Mouse (Mus musculus) midbrain, embryonic 15.5 days (tissue): ENCODE data around the gene AI182371. TPM values are rescaled to one million over a fixed set of nuclear protein-coding genes. Genes with fewer than 3 reads are reported as not detected.
A peak's percentile ranks its signal among the peaks of the same experiment; 100 is the strongest.

Experiments
- ATAC-seq: fragments of 200-750 bp; cut with Nextera tagmentation; replicated peaks from 2 replicates; pipeline ENCODE4 v1.8.0; 2017; ENCODE audit warnings: moderate TSS enrichment
- H3K27ac ChIP-seq: fragments of 300-500 bp; sonication (generic); 2 replicates; pipeline ENCODE4 v1.5.1; 2015; ENCODE audit warnings: mild to moderate bottlenecking, inconsistent platforms
- H3K27me3 ChIP-seq: fragments of 300-500 bp; sonication (generic); replicated peaks from 2 replicates; pipeline ENCODE4 v1.6.1; 2015; ENCODE audit warnings: inconsistent platforms
- H3K36me3 ChIP-seq: fragments of 300-500 bp; sonication (generic); replicated peaks from 2 replicates; pipeline ENCODE4 v1.6.1; 2015; ENCODE audit warnings: inconsistent platforms
- H3K4me1 ChIP-seq: fragments of 300-500 bp; sonication (generic); 2 replicates; pipeline ENCODE4 v1.6.1; 2015; ENCODE audit warnings: inconsistent platforms
- H3K4me2 ChIP-seq: fragments of 300-500 bp; sonication (generic); 2 replicates; pipeline ENCODE4 v1.6.1; 2015; ENCODE audit warnings: inconsistent platforms, mild to moderate bottlenecking, moderate library complexity
- H3K4me3 ChIP-seq: fragments of 300-500 bp; sonication (generic); 2 replicates; pipeline ENCODE4 v1.5.1; 2015; ENCODE audit warnings: mild to moderate bottlenecking, inconsistent platforms
- H3K9ac ChIP-seq: fragments of 300-500 bp; sonication (generic); 2 replicates; pipeline ENCODE4 v1.6.1; 2015; ENCODE audit warnings: mild to moderate bottlenecking, inconsistent platforms
- H3K9me3 ChIP-seq: fragments of 300-500 bp; sonication (generic); 2 replicates; pipeline ENCODE4 v1.6.1; 2016; ENCODE audit warnings: inconsistent platforms
- WGBS: fragments of 180-500 bp; shearing (Covaris S2); methylation state at CpG from one replicate; pipeline ENCODE4 v1.1.7; 2015; ENCODE audit warnings: mixed read lengths; 5-methylcytosine and 5-hydroxymethylcytosine counted together
- polyA plus RNA-seq: library from polyadenylated mRNA; unstranded; fragments of >200 nt; fragmentation: Nextera tagmentation; extraction: Ambion mirVana; gene quantifications from 2 replicates; pipeline ENCODE4 v1.2.1, GENCODE M21; 2015

The AI182371 gene
- polyA plus RNA-seq: 0.32 and 0.74 TPM in 2 replicates

- no peaks in the 10 kb centered on the region for H3K4me1 ChIP-seq
- no peak within 1 kb of the TSS for H3K27ac ChIP-seq
- H3K27me3 ChIP-seq: no peaks in the 10 kb centered on the region
- no peaks in the 10 kb centered on the region for H3K9me3 ChIP-seq
- WGBS: 94% methylated on average over 3 of the region's 3 CpGs
- ATAC-seq: no peak
- no peak within 1 kb of the TSS for H3K4me2 ChIP-seq
- H3K36me3 ChIP-seq: no peaks in the 10 kb centered on the region
- no peak within 1 kb of the TSS for H3K4me3 ChIP-seq
- no peak within 1 kb of the TSS for H3K9ac ChIP-seq
Observed at GRCm38 (mm10) chr2:35101443-35101842, at the start of gene AI182371. AI182371 (minus strand) TSS chr2:35101543.

DNA sequence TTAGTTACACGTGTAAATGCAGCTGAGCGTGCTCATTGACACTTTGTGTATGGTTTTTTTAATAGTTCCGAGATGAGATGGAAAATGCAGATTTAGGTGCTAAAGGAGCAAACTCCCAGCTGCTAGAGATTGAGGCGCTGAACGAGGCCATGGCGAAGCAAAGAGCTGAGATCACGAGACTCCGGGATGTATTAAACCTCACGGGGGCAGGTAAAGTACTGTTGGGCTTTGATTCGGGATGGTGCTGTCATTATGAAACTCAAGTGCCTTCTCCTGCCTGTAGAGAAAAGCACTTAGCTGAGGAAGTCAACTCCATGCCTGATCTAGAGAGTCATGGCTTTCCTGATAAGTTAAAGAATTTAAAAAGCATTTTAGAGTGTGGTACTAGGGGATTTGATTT is 47.5 kb upstream of the AI182371 start:
- no peak for ATAC-seq
- no peaks in the 10 kb centered on the region for H3K27me3 ChIP-seq
- H3K9ac ChIP-seq: no peak overlapping the region
- WGBS: 95% methylated on average over 10 of the region's 10 CpGs
- no peak overlapping the region for H3K4me2 ChIP-seq
- H3K9me3 ChIP-seq: no peaks in the 10 kb centered on the region
- H3K36me3 ChIP-seq: peaks cover 50% of the 10 kb centered on the region
- H3K27ac ChIP-seq: no peak overlapping the region
- H3K4me3 ChIP-seq: no peak overlapping the region
- H3K4me1 ChIP-seq: no peaks in the 10 kb centered on the region

DNA sequence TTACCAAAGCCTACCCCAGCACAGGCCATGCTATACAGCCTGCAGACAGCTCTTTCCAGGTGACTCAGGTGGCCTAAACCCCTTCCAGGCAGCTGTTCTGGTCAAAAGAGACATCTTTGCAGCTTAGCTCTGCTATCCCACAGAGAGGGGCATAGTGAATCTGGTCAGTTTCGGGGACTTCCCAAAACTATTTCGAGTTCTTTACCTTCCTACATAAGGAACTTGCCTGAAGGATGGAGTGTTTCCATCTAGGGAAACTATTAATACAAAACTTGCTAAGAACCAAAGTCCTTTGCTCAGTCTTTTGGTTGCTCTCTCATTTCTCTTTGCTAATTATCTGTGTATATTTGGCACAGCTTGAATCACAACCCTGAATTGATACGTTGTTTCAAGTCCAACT is 40.3 kb upstream of the AI182371 start:
- no peak overlapping the region for H3K9ac ChIP-seq
- no peak overlapping the region for H3K27ac ChIP-seq
- no peaks in the 10 kb centered on the region for H3K9me3 ChIP-seq
- no peaks in the 10 kb centered on the region for H3K4me1 ChIP-seq
- ATAC-seq: no peak
- WGBS: 94% methylated on average over 3 of the region's 3 CpGs
- H3K36me3 ChIP-seq: peaks cover 42% of the 10 kb centered on the region
- no peak overlapping the region for H3K4me2 ChIP-seq
- H3K4me3 ChIP-seq: no peak overlapping the region
- no peaks in the 10 kb centered on the region for H3K27me3 ChIP-seq

GRCm38 (mm10) chr2:35138576-35138975 is 37.2 kb upstream of the AI182371 start:
- ATAC-seq: no peak
- Histone ChIP-seq H3K27ac (no peak overlapping the region), H3K36me3 (peaks cover 27% of the 10 kb centered on the region), H3K4me2 (no peak overlapping the region), H3K9ac (no peak overlapping the region), H3K4me1 (no peaks in the 10 kb centered on the region), H3K27me3 (no peaks in the 10 kb centered on the region), H3K4me3 (no peak overlapping the region), H3K9me3 (no peaks in the 10 kb centered on the region)
- WGBS: 98% methylated on average over 1 of the region's 1 CpGs

GRCm38 (mm10) chr2:35133891-35134290 is 32.5 kb upstream of the AI182371 start:
- no peaks in the 10 kb centered on the region for H3K27me3 ChIP-seq
- no peak for ATAC-seq
- H3K36me3 ChIP-seq: peaks cover 17% of the 10 kb centered on the region
- H3K9ac ChIP-seq: no peak overlapping the region
- no peaks in the 10 kb centered on the region for H3K9me3 ChIP-seq
- peaks cover 11% of the 10 kb centered on the region for H3K4me1 ChIP-seq
- no peak overlapping the region for H3K4me2 ChIP-seq
- no peak overlapping the region for H3K27ac ChIP-seq
- 77% methylated on average over 5 of the region's 5 CpGs for WGBS
- no peak overlapping the region for H3K4me3 ChIP-seq

- Histone ChIP-seq H3K27me3 (no peaks in the 10 kb centered on the region), H3K4me3 (peak overlapping the region; percentile 38), H3K4me1 (peaks cover 11% of the 10 kb centered on the region), H3K9ac (no peak overlapping the region), H3K27ac (no peak overlapping the region), H3K4me2 (peak overlapping the region; percentile 49), H3K9me3 (no peaks in the 10 kb centered on the region), H3K36me3 (peaks cover 7% of the 10 kb centered on the region)
- ATAC-seq: no peak
- WGBS: 4% methylated on average over 5 of the region's 5 CpGs
Observed at GRCm38 (mm10) chr2:35132662-35133055, 31.3 kb upstream of the AI182371 start.

DNA sequence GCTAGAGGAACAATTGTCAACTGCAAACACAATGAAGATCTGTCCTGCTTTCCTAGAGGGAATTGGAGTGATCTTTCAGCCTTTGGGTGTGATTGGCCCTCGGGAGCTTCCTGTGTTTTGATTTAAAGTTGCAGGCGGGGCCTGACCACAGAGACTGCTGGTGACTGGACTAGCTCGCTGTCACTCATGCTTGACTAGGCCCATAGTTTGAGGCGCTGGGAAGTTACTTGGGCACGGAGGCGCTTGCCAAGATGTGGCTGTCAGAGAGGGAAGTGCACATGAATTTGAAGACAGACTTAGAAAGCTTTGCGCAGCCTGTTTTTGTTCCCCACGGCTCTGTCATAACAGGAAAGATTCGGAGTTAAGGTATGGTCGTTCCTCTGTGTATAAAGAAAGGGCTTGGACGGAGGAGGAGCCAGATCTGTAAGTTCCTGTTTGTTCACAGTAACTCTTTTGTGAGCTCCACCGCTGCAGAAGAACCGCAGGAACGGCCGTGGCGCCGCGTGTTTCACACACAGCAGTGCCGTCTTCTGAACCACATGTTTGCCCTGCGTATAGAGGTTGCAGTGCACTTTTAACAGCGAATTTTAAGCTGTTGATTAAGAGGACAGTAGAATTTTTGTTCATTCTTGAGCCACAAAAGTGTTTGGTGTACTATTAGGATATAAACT is 30.8 kb upstream of the AI182371 start:
- Histone ChIP-seq H3K4me2 (peak overlapping the region; percentile 49), H3K4me3 (peak overlapping the region; percentile 38), H3K27me3 (no peaks in the 10 kb centered on the region), H3K27ac (0 out of 2 replicates have a peak overlapping the region, but pooled peaks have one; percentile 40), H3K4me1 (peaks cover 11% of the 10 kb centered on the region), H3K36me3 (peaks cover 2% of the 10 kb centered on the region), H3K9me3 (no peaks in the 10 kb centered on the region), H3K9ac (no peak overlapping the region)
- ATAC-seq: peak; percentile 98
- WGBS: under 1% methylated on average over 21 of the region's 21 CpGs

GRCm38 (mm10) chr2:35131491-35131890 is 30.1 kb upstream of the AI182371 start:
- ATAC-seq: no peak

GRCm38 (mm10) chr2:35124716-35125115 is 23.4 kb upstream of the AI182371 start:
- Histone ChIP-seq H3K27ac (no peak overlapping the region), H3K36me3 (peaks cover 10% of the 10 kb centered on the region), H3K27me3 (no peaks in the 10 kb centered on the region), H3K4me1 (no peaks in the 10 kb centered on the region), H3K9ac (no peak overlapping the region), H3K9me3 (no peaks in the 10 kb centered on the region), H3K4me3 (no peak overlapping the region), H3K4me2 (no peak overlapping the region)
- 75% methylated on average over 7 of the region's 7 CpGs for WGBS
- ATAC-seq: no peak

More at GRCm38 (mm10) chr2:35131491-35131890, 30.1 kb upstream of the AI182371 start:
- Histone ChIP-seq H3K4me2 (peak overlapping the region; percentile 49), H3K36me3 (no peaks in the 10 kb centered on the region; the same call in 1 of the 2 replicates), H3K4me1 (peaks cover 11% of the 10 kb centered on the region), H3K9me3 (no peaks in the 10 kb centered on the region), H3K27ac (no peak overlapping the region), H3K9ac (no peak overlapping the region), H3K27me3 (no peaks in the 10 kb centered on the region), H3K4me3 (peak overlapping the region; percentile 38; the same call in 1 of the 2 replicates)

- no peak overlapping the region for H3K4me3 ChIP-seq
- H3K4me1 ChIP-seq: peaks cover 11% of the 10 kb centered on the region
- no peak for ATAC-seq
- H3K36me3 ChIP-seq: no peaks in the 10 kb centered on the region
- 76% methylated on average over 2 of the region's 2 CpGs for WGBS
- H3K9me3 ChIP-seq: no peaks in the 10 kb centered on the region
- no peak overlapping the region for H3K9ac ChIP-seq
- no peak overlapping the region for H3K27ac ChIP-seq
- H3K27me3 ChIP-seq: no peaks in the 10 kb centered on the region
- H3K4me2 ChIP-seq: no peak overlapping the region
Observed at GRCm38 (mm10) chr2:35110521-35110920, 9.2 kb upstream of the AI182371 start.

- H3K4me1 ChIP-seq: peaks cover 11% of the 10 kb centered on the region
- no peaks in the 10 kb centered on the region for H3K27me3 ChIP-seq
- no peaks in the 10 kb centered on the region for H3K36me3 ChIP-seq
- H3K9ac ChIP-seq: peak overlapping the region; percentile 82
- H3K4me3 ChIP-seq: peak overlapping the region; percentile 92
- ATAC-seq: no peak
- H3K9me3 ChIP-seq: no peaks in the 10 kb centered on the region
- H3K27ac ChIP-seq: peak overlapping the region; percentile 92; the same call in 1 of the 2 replicates
- peak overlapping the region; percentile 69 for H3K4me2 ChIP-seq
- 2% methylated on average over 13 of the region's 13 CpGs for WGBS
Observed at GRCm38 (mm10) chr2:35109924-35110304, 8.6 kb upstream of the AI182371 start.

DNA sequence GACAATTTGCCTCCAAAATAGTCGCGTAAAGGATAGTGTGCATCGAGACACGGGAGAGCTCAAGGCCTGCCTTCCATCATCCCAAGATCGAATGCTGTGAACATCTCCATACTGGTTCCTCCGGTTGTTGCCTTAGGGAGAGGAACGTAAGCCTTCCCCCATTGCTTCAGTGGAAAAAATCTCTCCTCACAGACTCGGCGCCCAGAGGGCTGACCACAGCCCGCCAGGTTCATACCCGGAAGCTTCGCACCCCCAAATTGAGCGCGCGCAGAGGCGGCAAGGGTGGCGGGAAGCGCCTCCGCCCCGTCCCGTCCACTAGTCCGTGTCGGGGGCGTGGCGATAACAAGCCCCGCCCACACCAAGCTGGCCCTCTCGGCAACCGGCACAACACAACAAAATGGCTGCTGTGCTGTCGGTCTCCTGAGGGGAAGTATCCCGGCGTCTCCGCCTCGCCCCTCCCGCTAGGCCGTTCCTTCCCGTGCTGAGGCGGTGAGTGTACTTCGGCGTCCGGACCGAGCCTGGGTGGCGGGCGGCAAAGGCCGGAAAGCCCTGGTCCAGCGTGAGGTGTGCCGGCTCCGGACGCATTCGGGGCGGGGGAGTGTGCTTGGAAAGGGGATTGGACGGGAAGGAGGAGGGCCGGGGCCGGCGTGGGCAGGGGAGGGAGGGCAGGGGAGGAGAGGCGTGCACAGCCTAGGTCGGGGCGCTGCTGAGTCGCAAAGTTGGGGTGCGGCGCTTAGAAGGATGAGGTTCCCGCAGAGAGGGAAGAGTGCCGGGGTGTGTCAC is 8.0 kb upstream of the AI182371 start, which contains the start of gene Cntrl:
Gene Cntrl, plus strand, starts transcription at position 352 of the 783 bp plus-strand sequence.
- Histone ChIP-seq H3K4me3 (peak within 1 kb of the TSS; percentile 92), H3K4me1 (peaks cover 11% of the 10 kb centered on the region), H3K27me3 (no peaks in the 10 kb centered on the region), H3K9ac (peak within 1 kb of the TSS; percentile 82), H3K9me3 (no peaks in the 10 kb centered on the region), H3K36me3 (no peaks in the 10 kb centered on the region), H3K4me2 (peak within 1 kb of the TSS; percentile 69), H3K27ac (peak within 1 kb of the TSS; percentile 92)
- ATAC-seq: peak; percentile 97
- WGBS: under 1% methylated on average over 62 of the region's 62 CpGs
